Mouse (Mus musculus) layer of hippocampus, adult 9-11 months (tissue): ENCODE measurements around the gene Hcfc1.
A peak's percentile ranks its signal among the peaks of the same experiment; 100 is the strongest.

Source experiments
- DNase-seq: peaks from one replicate; pipeline ENCODE4 v3.0.0; 2022

The Hcfc1 gene

DNA sequence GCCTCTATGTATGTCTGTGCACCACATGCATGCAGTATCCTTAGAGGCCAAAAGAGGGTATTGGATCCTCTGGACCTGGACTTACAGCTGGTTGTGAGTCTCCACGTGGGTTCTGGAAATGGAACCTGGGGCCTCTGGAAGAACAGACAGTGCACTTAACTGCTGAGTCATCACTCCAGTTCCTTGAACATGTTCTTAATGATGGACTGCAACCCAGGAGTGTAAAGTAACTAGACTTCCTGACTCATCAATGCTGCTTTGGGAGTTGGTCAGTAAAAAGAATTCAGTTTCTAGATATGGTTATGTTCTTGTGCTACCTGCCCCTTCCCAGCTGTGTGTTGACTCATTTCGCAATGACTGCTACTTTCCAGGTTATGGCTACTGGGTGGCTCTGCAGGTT, 34.3 kb downstream of the Hcfc1 start:
- DNase-seq, result no peak

DNA sequence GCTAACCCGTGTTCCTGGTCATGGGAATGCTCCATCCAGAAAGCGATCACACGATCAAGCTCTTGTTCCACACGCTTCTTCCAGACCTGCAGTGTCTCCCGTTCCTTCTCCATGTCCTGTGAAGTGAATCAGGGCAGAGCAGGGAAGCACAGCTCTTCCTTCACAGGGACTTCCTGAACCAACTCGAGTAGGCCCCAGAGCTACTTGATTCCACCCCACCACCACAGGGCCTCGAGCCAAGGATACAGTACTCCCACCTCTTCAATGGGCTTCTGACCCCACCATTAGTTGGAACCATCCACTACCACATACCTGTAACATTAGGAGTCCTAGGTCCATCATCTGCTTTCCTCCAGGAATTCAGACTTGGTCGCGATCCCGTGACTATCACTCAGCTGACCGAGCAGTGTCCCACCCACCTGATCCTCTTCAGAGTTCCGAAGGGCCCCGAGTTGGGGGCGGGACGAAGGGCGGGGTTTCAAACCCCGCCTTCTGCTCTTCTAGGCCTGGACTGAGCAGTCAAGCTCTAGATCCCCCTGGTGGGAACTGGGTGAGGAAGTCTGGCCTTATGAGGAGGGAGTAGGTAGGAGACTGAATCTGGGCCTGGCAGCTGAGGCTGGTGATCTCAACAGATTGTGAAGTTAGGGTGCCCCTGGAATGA, 35.6 kb downstream of the Hcfc1 start, which contains the start of gene Renbp:
Gene Renbp (minus strand): TSS at position 449 of the 661 bp plus-strand sequence.
- DNase-seq, result peak; percentile 74

DNA sequence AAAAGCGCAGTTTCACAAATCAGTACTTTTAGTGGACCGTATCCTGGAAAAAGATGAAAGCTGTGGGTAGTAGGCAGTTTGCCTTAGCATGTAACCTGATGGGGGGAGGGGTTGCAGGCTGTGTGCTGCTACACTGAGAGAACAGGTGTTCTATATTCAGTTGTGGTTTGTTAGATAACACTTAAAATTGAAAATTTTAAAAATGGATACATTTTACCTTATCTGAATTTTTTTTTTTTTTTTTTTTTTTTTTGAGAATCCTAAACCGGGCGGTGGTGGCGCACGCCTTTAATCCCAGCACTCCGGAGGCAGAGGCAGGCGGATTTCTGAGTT, 43.6 kb downstream of the Hcfc1 start:
- DNase-seq, result no peak

DNA sequence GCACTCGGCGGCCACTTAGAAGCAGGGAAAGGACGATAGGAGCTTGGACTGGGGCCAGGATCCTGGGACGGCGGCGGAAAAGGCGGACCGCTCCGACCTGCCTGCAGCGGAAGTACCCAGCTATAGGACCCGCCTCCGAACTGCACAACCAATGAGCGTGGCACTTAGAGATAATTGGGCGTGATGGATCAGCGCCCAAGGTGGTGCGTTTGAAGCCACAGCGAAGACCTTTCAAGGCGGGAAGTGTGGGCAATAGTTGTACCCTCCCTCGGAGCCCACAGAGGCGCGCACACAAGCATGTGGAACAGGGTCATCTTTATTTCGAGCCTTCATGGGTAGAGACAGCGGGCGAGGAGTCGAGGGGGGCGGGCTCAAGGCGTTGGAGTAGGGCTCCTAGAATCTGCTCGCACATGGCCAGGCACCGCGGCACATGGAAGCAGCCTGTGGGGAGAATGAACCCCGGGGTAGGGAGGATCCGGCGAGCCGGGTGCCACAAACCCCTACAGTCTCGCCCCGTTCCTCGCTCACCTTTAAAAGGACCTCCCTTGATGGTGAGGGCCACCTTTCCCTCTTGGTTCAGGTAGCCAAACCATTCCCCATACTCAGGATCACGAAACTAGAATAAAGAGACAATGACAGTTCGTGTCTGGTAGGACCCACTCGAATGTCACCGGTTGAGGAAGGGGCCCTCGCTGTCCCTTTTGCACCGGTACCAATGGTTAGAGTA, 44.2 kb downstream of the Hcfc1 start, which contains the start of the genes Arhgap4 and Naa10:
Gene Arhgap4 (minus strand): TSS at position 48 of the 727 bp plus-strand sequence.
Gene Naa10 (minus strand): TSS at position 122 of the 727 bp plus-strand sequence.
- DNase-seq, result peak; percentile 91

DNA sequence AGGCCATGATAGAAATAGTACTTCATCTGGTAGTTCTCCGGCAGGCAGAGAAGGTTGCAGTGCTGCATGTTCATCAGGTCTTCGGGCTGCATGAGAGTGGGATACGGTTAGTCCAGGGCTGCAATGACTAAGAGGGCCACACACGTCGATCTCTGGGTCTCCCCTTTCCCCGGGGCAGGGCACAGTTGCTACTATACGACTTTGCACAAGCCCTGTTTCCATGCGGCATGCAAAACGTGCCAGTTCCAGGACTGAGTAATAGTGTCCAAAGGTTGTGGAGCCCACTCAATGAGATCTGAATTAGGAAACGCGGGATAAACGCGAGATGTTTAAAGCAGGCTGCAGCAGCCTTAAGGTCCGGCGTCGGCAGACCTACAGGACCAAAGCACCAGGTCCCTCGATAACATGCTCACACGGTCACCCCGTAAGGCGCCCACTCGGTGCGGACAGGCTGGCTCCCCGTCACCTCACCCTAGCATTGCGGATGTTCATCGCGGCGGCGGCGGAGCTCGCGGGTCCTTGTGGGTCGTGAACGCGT, 44.8 kb downstream of the Hcfc1 start:
- DNase-seq, result no peak

DNA sequence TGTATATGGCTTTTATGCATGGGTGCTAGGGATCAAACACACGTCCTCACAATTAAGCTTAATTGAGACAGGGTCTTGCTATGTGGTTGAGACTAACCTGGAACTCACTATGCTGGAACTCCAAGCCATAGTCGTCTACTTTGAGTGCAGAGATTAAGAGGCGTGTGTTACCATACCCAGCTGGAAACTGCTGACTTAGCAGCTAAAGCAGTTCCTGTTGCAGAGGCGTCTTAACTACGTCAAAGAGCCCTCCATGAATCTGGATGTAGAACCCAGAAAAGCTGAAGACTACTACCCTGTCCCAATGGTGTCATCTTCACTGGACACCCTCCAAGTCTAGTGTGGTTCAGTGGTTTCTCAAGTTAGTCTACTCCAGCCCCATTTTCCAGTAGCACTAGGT, 47.5 kb downstream of the Hcfc1 start:
- DNase-seq, result no peak

DNA sequence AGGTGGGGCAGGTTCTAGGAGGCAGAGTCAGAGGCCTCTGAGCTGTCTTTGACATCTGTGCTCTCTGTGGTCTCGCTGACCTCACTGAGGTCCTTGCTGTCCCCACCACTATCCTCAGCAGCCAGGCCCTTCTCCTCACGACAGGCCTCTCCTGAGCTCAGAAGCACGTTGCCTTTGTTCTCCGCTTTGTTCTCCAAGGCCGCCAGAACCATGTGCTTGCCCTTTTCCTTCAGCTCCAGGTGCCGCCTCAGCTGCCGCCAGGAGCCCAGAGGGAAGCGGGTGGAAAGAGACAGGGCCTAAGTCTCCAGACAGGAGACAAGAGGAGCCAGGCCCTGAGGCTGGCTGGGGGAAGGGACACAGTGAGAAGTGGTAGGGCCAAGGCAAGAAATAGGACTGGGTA, 49.2 kb downstream of the Hcfc1 start:
- DNase-seq, result no peak

DNA sequence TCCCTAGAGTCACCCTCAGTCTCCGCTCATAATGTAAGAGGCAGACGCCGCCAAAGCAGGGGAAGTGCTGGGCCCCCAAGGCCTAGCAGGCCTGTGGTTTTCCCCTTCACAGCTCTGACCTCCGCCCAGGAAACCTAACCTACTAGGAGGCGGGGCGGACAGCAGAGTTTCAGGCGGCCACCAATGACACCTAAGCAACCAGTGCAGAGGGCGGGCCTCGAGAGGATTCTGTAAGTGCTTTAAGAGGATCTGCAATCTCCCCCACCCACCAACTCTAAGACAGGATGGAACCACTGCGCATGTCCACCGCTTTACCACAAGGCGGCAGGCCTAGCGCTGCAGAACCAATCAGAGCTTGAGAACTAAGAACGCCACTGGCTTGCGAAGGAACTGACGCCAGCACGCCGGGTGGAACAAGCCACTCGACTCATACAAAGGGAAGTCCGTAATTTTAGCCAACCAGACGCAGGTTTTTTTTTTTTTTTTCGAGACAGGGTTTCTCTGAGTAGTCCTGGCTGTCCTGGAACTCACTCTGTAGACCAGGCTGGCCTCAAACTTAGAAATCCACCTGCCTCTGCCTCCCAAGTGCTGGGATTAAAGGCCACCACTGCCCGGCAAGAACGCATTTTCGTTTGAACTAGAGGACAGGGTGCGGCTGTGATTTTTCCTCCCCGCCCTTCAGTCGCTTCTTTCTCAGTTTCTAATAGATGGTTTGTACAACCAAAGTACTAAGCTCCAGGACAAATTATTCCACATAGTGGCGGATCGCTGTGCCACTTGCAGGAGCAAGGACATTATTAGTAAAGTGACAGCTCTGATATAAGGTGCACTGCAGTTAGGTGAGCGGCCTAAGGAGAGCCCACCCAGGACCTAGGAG, 51.1 kb downstream of the Hcfc1 start:
- peak; percentile 97 for DNase-seq

DNA sequence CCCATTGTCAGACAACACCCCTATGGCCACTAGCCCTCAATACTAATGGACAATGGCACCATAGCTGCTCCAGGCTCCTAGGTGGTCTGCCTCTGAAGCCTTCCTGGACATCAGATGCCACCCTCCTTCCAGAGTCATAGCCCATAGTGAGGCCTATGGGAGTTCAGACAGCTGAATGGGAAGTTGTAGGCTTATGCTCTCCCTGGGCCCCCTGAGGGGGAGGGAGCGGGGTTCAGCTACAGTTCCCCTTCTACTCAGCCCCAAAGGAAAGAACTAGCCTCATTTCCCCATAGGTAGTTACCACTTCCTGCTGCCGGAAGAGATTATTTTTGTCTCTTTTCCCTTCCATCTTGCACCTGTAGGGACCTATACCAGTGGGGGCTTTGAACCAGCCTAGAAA, 54.6 kb downstream of the Hcfc1 start:
- DNase-seq, result no peak

DNA sequence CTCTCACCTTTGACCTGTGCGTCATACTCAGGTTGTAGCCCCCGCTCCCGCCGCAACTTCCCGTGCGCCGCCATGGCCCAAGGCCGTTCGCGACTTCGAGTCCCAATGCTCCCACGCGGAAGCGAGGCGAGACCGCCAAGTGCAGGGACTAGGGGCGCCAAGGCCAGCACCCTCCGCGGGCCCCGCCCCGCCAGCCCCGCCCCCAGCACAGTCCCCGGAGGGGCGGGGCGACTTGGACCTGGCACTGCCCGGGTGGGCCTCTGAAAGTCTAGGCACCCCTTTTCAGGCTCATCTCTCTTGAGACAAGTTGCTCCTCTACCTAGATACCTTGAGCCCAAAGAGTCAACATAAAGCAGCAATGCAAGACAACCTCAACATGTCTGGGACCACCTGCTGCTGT, 55.0 kb downstream of the Hcfc1 start:
- no peak for DNase-seq

DNA sequence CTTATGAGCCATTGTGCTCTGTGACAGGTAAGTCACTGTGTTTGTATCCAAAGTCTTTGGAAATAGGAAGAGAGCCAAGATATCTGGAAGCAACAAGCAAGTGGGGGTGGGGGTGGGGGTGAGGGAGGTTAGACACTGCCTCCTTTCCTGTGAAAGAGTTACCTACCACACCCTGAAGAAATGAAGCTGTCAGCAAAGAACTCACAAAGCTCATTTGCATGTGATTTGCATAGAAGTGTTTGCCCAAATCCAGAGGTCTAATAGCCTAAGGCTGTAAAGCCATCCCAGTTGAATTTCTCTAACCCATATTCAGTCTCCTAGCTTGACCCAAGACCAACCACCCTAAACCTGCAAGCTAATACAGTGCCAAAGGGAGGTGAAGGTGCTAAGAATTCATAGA, 55.7 kb downstream of the Hcfc1 start:
- DNase-seq, result no peak

DNA sequence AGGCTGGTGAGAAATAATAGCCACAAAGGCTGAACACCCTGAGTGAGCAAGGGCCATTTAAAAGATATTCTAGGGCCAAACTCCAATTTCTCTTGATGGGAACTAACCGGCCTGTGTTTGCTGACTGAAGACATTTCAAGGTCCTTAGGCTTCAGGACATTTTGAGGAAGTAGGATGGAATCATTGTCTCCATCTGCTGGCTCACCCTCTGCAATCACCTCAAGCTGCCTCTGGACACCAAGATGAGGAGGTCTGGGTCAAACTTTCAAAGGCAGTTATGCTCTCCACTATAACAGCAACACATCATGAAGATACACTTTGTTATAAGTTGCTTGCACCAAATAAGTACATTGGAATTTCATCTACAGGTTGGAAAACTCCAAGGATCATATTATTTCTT, 56.1 kb downstream of the Hcfc1 start:
- DNase-seq, result no peak

DNA sequence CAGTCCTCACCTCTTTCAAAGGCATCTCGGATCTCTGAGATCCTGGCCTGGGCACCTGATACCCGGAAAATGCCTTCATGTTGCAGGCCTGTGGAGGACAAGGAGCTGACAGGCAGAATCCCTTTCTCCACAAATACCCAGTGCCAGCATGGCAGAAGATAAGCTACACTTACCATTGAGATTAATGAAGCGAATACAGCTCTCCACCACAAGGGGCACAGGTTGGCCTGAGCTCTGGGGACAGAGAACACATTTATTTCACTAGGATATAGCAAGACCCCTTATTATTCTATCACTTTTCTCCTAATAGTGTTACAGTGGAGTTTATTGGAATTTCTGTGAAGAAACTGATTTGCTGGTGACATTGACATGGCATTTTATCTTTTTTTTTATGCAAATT, 68.2 kb downstream of the Hcfc1 start:
- no peak for DNase-seq

DNA sequence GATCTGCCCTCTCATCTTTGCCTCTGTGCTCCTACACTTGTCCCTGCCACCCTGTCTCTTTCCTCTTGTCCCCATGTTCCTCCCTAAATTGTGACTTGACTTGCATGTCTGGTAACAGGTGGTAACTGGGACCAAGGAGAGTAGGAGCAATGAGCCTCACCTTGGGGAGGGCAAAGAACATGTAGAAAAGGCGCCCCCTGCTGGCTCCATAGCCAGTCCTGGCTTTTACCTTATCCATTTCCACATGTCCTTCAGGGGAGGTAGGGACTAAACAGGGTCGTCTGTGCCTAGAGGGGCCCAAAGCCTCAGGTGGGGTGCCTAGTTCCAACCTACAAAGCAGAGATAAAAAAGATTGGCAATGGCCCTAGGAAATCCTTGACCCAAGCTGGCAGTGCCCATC, 70.4 kb downstream of the Hcfc1 start, which contains the start of gene L1cam:
Gene L1cam (minus strand): TSS at position 387 of the 400 bp plus-strand sequence.
- DNase-seq, result peak; percentile 29

DNA sequence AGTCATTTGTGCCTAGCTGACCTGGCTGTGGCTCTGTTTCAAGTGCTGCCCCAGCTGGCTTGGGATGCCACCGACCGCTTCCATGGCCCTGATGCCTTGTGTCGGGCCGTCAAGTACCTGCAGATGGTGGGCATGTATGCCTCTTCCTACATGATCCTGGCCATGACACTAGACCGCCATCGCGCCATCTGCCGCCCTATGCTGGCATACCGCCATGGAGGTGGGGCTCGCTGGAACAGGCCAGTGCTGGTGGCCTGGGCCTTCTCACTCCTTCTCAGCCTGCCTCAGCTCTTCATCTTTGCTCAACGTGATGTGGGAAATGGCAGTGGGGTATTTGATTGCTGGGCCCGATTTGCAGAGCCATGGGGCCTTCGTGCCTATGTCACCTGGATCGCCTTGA, 73.3 kb downstream of the Hcfc1 start:
- DNase-seq, result no peak
